8 mouse cellular contexts compared by ENCODE assay signal in the genomic region with DNA sequence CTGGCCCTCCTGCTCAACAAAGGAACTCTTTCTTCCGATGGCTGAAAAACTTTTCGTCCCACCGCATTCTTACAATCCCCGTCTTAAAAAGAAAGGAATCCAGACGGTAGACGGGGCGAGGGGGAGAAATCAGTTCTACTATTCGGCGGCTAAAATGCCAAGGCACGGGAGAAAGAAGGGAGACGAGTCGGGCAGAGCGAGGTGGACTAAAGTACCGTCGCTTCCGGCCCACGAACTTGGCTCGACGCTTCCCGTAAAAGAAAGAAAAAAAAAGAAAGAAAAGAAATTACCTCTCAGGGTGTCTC. TPM values are rescaled to one million over a fixed set of nuclear protein-coding genes. Genes with fewer than 3 reads are reported as not detected.
DNase-seq lines count a peak whose midpoint lies in the region; ATAC-seq and TF ChIP-seq lines count a peak whose summit lies in the region.

No protein-coding gene starts in this region.

- no peak for TF ChIP-seq CTCF in intestine, postnatal 0 days (IDR thresholded peaks at IDR 0.05; ENCODE audit: low read depth)
- no peak for TF ChIP-seq CTCF in small intestine, adult 2 months (IDR thresholded peaks at IDR 0.05; ENCODE audit: extremely low read depth, insufficient read length, insufficient replicate concordance, low read depth, low read length)

- H3K4me2 ChIP-seq in intestine, postnatal 0 days (replicated peaks; ENCODE audit: low read depth), result peak overlapping the region; percentile 73

- DNase-seq in embryo, embryonic 10 days (ENCODE audit: low spot score), result peak; percentile 56
- DNase-seq in embryo, embryonic 11 days, result no peak
- DNase-seq in right cerebral cortex, postnatal 4 days, result peak; percentile 11
- no peak for DNase-seq in right cerebral cortex, postnatal 14 days
- no peak for DNase-seq in left cerebral cortex, adult 11 months (ENCODE audit: low spot score)
- no peak for DNase-seq in Muller cell, postnatal 12 days (ENCODE audit: inconsistent ontology term)

- H3K9me3 ChIP-seq in intestine, postnatal 0 days (ENCODE audit: control insufficient read depth), result no peaks in the 10 kb centered on the region

- ATAC-seq in intestine, postnatal 0 days, result no peak

- peak overlapping the region; percentile 95 for H3K4me3 ChIP-seq in intestine, postnatal 0 days (ENCODE audit: low read depth, low read length)
- H3K4me3 ChIP-seq in small intestine, adult 2 months (ENCODE audit: low read depth, low read length), result peak overlapping the region; percentile 96

- H3K36me3 ChIP-seq in intestine, postnatal 0 days (ENCODE audit: control insufficient read depth, insufficient read depth), result no peaks in the 10 kb centered on the region
- H3K36me3 ChIP-seq in small intestine, adult 2 months (ENCODE audit: control insufficient read depth, insufficient read depth, low read length), result no peaks in the 10 kb centered on the region

- no peak for TF ChIP-seq POLR2A in small intestine, adult 2 months (IDR thresholded peaks at IDR 0.05; ENCODE audit: low read depth, low read length)

- peak overlapping the region; percentile 100 for H3K27ac ChIP-seq in intestine, postnatal 0 days (ENCODE audit: low read depth, low read length)
- H3K27ac ChIP-seq in small intestine, adult 2 months (ENCODE audit: insufficient read depth, low read depth, low read length), result peak overlapping the region; percentile 99

- H3K27me3 ChIP-seq in intestine, postnatal 0 days (replicated peaks; ENCODE audit: control insufficient read depth, insufficient read depth, low read length), result no peaks in the 10 kb centered on the region
- no peaks in the 10 kb centered on the region for H3K27me3 ChIP-seq in small intestine, adult 2 months (ENCODE audit: control insufficient read depth, insufficient read depth, low read length)

- no peaks in the 10 kb centered on the region; the same call in 1 of the 2 replicates for H3K4me1 ChIP-seq in intestine, postnatal 0 days (replicated peaks; ENCODE audit: control insufficient read depth, insufficient read depth, low read length)
- peaks cover 3% of the 10 kb centered on the region; the same call in 1 of the 2 replicates for H3K4me1 ChIP-seq in small intestine, adult 2 months (ENCODE audit: control insufficient read depth, insufficient read depth, insufficient read length, low read length)

- peak overlapping the region; percentile 100 for H3K9ac ChIP-seq in intestine, postnatal 0 days (ENCODE audit: low read depth, low read length)

- 1% methylated on average over 19 of the region's 20 CpGs for WGBS in intestine, postnatal 0 days
- under 1% methylated on average over 20 of the region's 20 CpGs for WGBS in small intestine, adult 2 months

RNA-seq across cellular contexts. Expression of a gene that starts 0.4 kb away (rescaled TPM):
- 28.4 and 31.1 TPM in 2 replicates for polyA plus RNA-seq in intestine, postnatal 0 days (2015; fragmentation: Nextera tagmentation; extraction: Ambion mirVana)
- polyA plus RNA-seq in small intestine, adult 2 months (2012; rRNA removed), result 4.3 and 15.7 TPM in 2 replicates

Comparison
In these comparisons a context has a peak if more than half of its experiments do, and no peak if none do; other contexts are left out.
1. DNase-seq: peak in embryo, embryonic 10 days (single experiment) and right cerebral cortex, postnatal 4 days (single experiment); none in embryo, embryonic 11 days (single experiment), right cerebral cortex, postnatal 14 days (single experiment), left cerebral cortex, adult 11 months (single experiment) and Muller cell, postnatal 12 days (single experiment).